Mouse (Mus musculus) gastrocnemius, adult 2 months (tissue): ENCODE measurements around the gene Tk1. TPM values are rescaled to one million over a fixed set of nuclear protein-coding genes. Genes with fewer than 3 reads are reported as not detected.
"Not testable (repeated sequence)": the region's sequence is repeated elsewhere in the genome, so short reads cannot be mapped to it uniquely, and the experiment has no call there.

Source experiments
- DNase-seq: peaks from one replicate; pipeline ENCODE4 v3.0.0; 2022
- H3K27ac ChIP-seq: fragments of 200-600 bp; 2 replicates; pipeline ENCODE4 v1.8.1; 2022; ENCODE audit warnings: mild to moderate bottlenecking
- H3K4me3 ChIP-seq: fragments of 200-600 bp; 2 replicates; pipeline ENCODE4 v1.8.1; 2022; ENCODE audit warnings: mild to moderate bottlenecking, moderate library complexity
- CTCF ChIP-seq: fragments of 200-600 bp; IDR thresholded peaks from 2 replicates; pipeline ENCODE4 v1.8.1; 2022; ENCODE audit warnings: antibody characterized with exemption, mild to moderate bottlenecking, moderate library complexity
- intact Hi-C: fragments of 180-260 bp; cut with DNase I; formaldehyde crosslinking; loops from one replicate; pipeline ENCODE4 v1.15.1; 2025
- total RNA-seq, 2 experiments: library from RNA; stranded (reverse); gene quantifications; 2 replicates each; pipeline ENCODE4 v1.2.3; 2021

The Tk1 gene
- total RNA-seq, 2 experiments from 2014 or later = 2.5 to 2.8 TPM

GRCm38 (mm10) chr11:117839021-117839420 lies 13.1 kb upstream of the Tk1 start:
- no peak for DNase-seq
- H3K4me3 ChIP-seq = no peak overlapping the region
- H3K27ac ChIP-seq = no peak overlapping the region
- TF ChIP-seq CTCF = no peak
- intact Hi-C loops = no loop called here

GRCm38 (mm10) chr11:117838572-117838971 lies 12.7 kb upstream of the Tk1 start:
- Histone ChIP-seq H3K4me3 (no peak overlapping the region), H3K27ac (no peak overlapping the region)
- intact Hi-C loops = no loop called here
- DNase-seq = no peak
- TF ChIP-seq CTCF = no peak

- no peak for TF ChIP-seq CTCF
- Histone ChIP-seq H3K4me3 (no peak overlapping the region), H3K27ac (no peak overlapping the region)
- DNase-seq = peak; percentile 28
- intact Hi-C loops = no loop called here
These were observed 10.4 kb upstream of the Tk1 start for GRCm38 (mm10) chr11:117836306-117836705.

GRCm38 (mm10) chr11:117834086-117834485 lies 8.2 kb upstream of the Tk1 start:
- H3K27ac ChIP-seq = no peak overlapping the region
- intact Hi-C loops = no loop called here
- no peak for DNase-seq
- H3K4me3 ChIP-seq = no peak overlapping the region
- TF ChIP-seq CTCF = no peak

- H3K4me3 ChIP-seq, DNase-seq, intact Hi-C loops, H3K27ac ChIP-seq: not testable (repeated sequence)
These were observed 7.6 kb upstream of the Tk1 start for GRCm38 (mm10) chr11:117833509-117833908.

GRCm38 (mm10) chr11:117832086-117832969 lies 6.4 kb upstream of the Tk1 start:
- DNase-seq = peak; percentile 86
- intact Hi-C loops = no loop called here
- H3K4me3 ChIP-seq = peak overlapping the region; percentile 70
- peak overlapping the region; percentile 83 for H3K27ac ChIP-seq
- TF ChIP-seq CTCF = peak; percentile 82

GRCm38 (mm10) chr11:117830401-117830800 lies 4.5 kb upstream of the Tk1 start:
- intact Hi-C loops = no loop called here
- no peak for TF ChIP-seq CTCF
- Histone ChIP-seq H3K27ac (peak overlapping the region; percentile 10; the same call in 1 of the 2 replicates), H3K4me3 (no peak overlapping the region)
- DNase-seq = peak; percentile 18

GRCm38 (mm10) chr11:117829671-117830215 lies 3.9 kb upstream of the Tk1 start:
- TF ChIP-seq CTCF = no peak
- peak; percentile 49 for DNase-seq
- peak overlapping the region; percentile 61 for H3K27ac ChIP-seq
- intact Hi-C loops = no loop called here
- no peak overlapping the region for H3K4me3 ChIP-seq

- peak; percentile 59 for DNase-seq
- no peak overlapping the region for H3K4me3 ChIP-seq
- no peak for TF ChIP-seq CTCF
- H3K27ac ChIP-seq = peak overlapping the region; percentile 61
- intact Hi-C loops = no loop called here
These were observed 3.2 kb upstream of the Tk1 start for GRCm38 (mm10) chr11:117828888-117829604.

- peak; percentile 29 for DNase-seq
These were observed 2.4 kb upstream of the Tk1 start for GRCm38 (mm10) chr11:117828149-117828887.

GRCm38 (mm10) chr11:117827386-117827785 lies 1.5 kb upstream of the Tk1 start:
- intact Hi-C loops = no loop called here
- Histone ChIP-seq H3K27ac (no peak overlapping the region), H3K4me3 (no peak overlapping the region)
- peak; percentile 18 for DNase-seq
- no peak for TF ChIP-seq CTCF

More at GRCm38 (mm10) chr11:117828149-117828887, 2.4 kb upstream of the Tk1 start:
- intact Hi-C loops = no loop called here
- Histone ChIP-seq H3K27ac (peak overlapping the region; percentile 61), H3K4me3 (no peak overlapping the region)
- no peak for TF ChIP-seq CTCF

GRCm38 (mm10) chr11:117826916-117827315 lies 1.0 kb upstream of the Tk1 start:
- no peak overlapping the region for H3K4me3 ChIP-seq
- DNase-seq = no peak
- intact Hi-C loops = no loop called here
- TF ChIP-seq CTCF = no peak
- H3K27ac ChIP-seq = no peak overlapping the region
